Mouse (Mus musculus) CD4-positive helper T cell, adult 2 months (primary cell): ENCODE data around the gene Eva1a.

Source experiments
- DNase-seq: peaks from one replicate; pipeline ENCODE4 v3.0.0-alpha.2; 2012; ENCODE audit warnings: low read depth, missing footprints, low spot score

Eva1a gene

GRCm38 (mm10) chr6:82040834-82041487 is at the start of gene Eva1a:
Gene Eva1a, plus strand, starts transcription at chr6:82041043.
- DNase-seq, result no peak

DNA sequence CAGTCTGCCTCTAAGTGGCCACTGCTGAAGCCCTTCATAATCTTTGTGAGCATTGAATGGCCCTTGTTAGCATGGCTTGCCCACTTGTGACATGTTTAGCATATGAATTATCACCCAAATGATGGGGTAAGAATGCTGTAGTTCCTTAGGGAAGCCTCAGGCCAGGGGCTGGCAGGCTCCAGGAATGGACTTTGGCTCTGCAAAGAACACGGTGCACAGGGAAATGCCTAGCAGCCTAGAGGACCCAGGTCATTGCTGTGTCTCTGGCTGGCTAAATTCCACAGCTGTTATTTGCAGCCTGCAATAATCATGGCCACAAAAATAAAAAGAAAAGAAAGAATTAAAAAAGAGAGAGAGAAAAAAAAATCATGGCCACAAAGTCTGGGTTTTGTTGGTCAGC is 28.5 kb upstream of the Eva1a start:
- DNase-seq, result no peak

- DNase-seq, result no peak
Observed at GRCm38 (mm10) chr6:82021074-82021473, 19.8 kb upstream of the Eva1a start.

DNA sequence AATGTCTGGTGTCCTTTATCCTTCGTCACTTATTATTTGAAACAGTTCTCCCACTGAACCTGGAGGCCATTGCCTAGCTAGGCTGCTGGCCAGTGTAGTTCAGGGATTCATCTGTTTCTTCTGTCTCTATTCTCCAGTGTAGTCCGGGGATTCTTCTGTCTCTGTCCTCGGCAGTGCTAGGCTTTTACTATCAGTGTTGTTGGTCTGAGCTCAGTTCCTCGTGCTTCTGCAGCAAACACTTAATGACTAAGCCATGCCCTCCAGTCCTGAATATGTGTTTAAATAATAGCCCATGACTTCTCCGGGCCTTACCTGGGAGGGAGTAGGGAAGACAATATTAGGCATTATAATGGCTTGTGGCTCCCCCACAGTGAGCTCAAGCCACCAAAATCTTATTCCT is 19.3 kb upstream of the Eva1a start:
- no peak for DNase-seq

- DNase-seq, result no peak
Observed at GRCm38 (mm10) chr6:82029611-82030510, 11.0 kb upstream of the Eva1a start.

GRCm38 (mm10) chr6:82030511-82030884 is 10.3 kb upstream of the Eva1a start:
- DNase-seq, result no peak

- DNase-seq, result no peak
Observed at GRCm38 (mm10) chr6:82037211-82037610, 3.6 kb upstream of the Eva1a start.

- no peak for DNase-seq
Observed at GRCm38 (mm10) chr6:82039193-82039592, 1.6 kb upstream of the Eva1a start.

DNA sequence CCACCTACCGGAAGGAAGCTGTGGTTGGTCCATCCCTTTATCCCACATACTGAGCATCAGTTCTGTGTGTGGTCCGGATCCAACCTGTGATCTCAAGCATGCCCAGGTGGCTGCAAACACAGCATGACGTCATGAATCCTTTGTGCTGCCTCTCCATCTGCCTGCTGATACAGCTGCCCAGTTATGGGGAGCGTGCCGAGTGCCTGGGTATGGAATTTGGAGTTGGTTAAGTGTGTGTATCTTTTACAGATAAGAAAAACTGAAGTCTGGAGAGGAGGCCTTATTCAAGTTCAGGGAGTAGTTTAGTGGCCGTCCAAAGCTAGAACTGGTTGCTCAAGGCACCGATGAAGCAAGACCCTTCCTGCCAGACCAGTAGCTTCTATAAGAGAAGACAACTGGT is 875 bp upstream of the Eva1a start:
- no peak for DNase-seq

DNA sequence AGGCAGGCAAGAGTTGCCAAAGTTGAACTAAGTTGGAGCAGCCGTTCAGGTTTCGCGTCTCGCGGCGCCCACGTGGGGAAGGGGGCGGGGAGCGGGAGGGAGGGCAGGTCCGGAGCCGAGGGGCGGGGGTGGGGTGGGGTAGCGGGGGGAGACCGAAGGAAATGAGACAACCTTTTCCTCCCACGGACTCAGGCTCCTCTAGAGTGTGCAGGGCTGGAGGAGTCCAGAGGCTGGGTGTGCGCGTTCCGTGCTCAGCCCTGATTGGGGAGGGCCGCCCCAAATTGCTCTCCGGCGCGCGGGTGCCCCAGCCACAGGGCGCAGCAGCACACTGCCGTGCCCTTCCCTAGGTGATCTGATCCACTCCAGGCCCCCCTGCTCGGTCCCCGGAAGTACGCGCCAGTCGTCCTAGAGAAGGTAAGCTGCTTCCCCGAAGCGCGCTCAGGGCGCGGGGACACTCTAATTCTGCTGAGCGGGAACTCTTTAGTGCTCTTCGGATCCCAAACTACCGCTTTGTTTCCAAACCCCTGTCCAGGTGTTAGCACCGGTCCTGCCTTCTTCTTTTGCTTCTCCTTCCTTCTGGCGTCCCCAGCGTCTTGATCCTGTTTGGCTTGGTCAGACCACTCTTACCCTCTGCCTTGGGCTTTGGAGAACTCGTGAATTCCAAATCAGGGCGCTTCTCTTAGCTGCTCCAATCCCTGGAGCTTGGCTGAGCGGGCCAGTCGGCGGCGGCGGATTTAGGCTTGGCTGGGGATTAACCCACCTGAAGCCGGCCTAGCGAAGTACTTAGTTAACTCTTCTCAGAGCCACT is 849 bp downstream of the Eva1a start:
- DNase-seq, result no peak

DNA sequence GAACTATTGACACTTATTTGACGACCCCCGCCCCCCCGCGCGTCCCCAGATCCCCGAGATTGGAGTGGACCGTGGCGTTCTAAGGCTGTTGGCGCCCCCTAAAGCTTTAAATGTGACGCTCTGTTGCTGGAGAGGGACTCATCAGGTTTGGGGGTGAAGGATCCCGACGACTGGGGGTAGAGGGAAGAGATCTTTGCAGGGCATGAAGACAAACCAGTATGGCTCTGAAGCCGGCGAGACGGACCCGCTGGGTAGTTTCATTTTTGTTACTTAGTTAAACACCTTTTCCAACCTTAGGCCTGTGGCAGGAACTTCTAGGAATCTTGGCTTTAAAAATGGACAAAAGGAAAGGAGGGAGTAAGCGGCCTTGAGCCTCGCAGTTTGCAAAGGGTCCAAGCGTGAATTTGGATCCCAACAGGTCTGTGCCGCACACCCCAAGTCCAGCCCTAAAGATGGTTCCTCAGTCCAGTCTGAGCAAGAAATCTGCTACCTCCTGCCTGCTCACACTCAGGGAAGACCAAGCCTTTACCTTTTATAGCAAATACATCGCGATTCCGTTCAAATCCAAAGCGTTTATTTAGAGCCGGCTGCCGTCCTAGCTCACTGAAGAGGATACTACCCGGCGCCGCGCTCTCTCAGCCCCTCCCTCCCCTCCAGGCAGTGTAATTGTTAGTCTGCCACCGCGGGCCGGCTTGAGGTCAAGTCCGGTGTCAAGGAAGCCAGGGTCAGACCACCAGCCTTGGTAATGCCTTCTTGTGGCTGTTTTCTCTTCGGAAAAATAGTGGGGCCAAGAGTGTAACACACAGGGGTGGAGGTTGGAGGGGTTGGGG is 1.7 kb downstream of the Eva1a start:
- no peak for DNase-seq

- no peak for DNase-seq
Observed at GRCm38 (mm10) chr6:82043634-82044033, 2.8 kb downstream of the Eva1a start.

GRCm38 (mm10) chr6:82044509-82044908 is 3.7 kb downstream of the Eva1a start:
- DNase-seq, result no peak

DNA sequence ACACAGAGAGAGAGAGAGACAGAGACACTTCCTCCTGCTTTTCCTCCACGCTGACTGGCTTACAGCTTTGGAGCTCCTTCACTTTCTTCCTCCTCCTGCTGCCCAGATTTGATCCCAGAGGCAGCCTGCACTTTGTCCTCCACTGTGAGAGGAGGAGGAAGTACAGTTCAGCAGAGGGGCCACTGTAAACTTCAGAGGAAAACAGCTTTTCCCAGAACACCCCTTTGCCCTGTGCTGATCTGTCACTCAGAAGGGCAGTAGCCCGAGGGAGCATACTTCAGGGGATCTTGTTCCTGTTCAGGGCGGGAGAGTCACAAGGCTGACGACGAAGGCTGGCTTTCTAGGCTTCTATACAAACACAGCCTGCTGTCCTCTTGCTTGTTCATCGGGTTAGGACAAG is 7.1 kb downstream of the Eva1a start:
- no peak for DNase-seq

DNA sequence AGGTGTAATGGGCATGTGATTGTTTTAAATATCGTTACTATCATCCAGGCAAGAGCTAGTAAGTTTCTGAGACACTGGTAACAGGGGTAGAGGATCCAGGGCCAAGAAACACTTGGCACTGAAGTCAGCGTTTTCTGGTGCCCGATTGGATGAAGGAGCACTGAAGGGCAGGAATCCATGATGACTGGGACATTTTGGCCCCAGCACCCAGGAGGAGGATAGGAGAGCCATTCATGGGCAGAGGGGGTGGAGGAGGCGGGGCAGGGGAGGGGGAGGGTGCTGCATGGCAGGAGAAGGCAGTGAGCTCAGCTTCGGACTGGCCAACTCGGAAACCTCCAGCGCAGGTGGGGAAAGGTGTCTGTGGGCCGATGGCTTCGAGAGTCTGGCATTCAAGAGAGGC is 9.4 kb downstream of the Eva1a start:
- DNase-seq, result no peak

- DNase-seq, result no peak
Observed at GRCm38 (mm10) chr6:82051569-82051968, 10.7 kb downstream of the Eva1a start.

- DNase-seq, result no peak
Observed at GRCm38 (mm10) chr6:82052047-82052725, 11.3 kb downstream of the Eva1a start.

DNA sequence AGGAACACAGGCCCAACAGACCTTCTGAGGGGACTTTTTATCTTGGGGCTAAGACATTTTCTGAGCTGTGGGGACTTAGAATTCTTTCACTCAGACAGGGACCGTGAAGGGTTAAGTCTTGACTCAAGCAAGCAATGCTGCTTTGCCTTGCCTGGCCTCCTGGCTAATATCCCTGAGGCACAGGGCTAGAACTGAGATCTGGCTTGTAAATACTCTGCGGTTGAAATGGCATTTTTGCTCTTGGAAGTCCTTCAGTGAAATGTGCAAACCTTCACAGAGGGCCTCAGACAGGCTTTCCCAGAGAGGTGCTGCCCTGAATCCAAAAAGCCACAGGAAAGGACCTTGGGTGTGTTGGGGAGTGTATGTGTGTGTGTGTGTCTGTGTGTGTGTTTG is 11.9 kb downstream of the Eva1a start:
- no peak for DNase-seq

DNA sequence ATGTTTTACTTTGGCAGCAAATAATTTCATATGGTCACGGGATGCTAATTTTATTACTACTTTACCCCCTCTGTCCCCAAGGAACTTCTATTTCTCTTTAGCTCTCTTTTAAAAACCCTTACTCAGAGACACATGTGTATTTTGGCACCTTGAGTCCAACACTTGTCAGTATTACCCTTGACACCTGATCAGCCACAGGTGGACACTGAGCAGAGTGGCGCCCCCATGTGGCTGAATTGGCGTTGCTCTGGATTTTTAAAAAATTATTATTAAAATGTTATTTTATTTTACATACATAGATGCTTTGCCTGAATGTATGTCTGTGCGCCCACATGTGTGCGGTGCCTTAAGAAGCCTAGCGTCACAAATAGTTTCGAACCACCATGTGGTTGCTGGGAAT is 14.0 kb downstream of the Eva1a start:
- DNase-seq, result no peak

GRCm38 (mm10) chr6:82059896-82060295 is 19.1 kb downstream of the Eva1a start:
- DNase-seq, result no peak

- DNase-seq, result no peak
Observed at GRCm38 (mm10) chr6:82065230-82065629, 24.4 kb downstream of the Eva1a start.
